Mouse (Mus musculus) heart, embryonic 14.5 days (tissue): ENCODE data around the gene Fam229a. TPM values are rescaled to one million over a fixed set of nuclear protein-coding genes. Genes with fewer than 3 reads are reported as not detected.

ENCODE experiments used
- ATAC-seq: fragments of 200-750 bp; cut with Nextera tagmentation; 2 replicates; pipeline ENCODE4 v1.8.0; 2017; ENCODE audit warnings: low read depth, moderate TSS enrichment; ENCODE audit not compliant: insufficient number of reproducible peaks, insufficient read depth, low FRiP score
- H3K27ac ChIP-seq, 2 experiments: fragments of 200-500 bp in 1 of 2; fragments of 300-500 bp in 1 of 2; sonication (generic) in 1 of 2; replicated peaks in 1 of 2; 2 replicates each; pipeline ENCODE4 v1.5.1; 2012 to 2014; ENCODE audit warnings: low read depth in 2 of 2, low read length in 2 of 2, control low read depth in 1 of 2, mild to moderate bottlenecking in 1 of 2, mixed read lengths in 1 of 2; ENCODE audit not compliant: control insufficient read depth in 1 of 2, insufficient read depth in 1 of 2
- H3K27me3 ChIP-seq: fragments of 300-500 bp; sonication (generic); 2 replicates; pipeline ENCODE4 v1.6.1; 2014; ENCODE audit warnings: mild to moderate bottlenecking, low read length, control low read depth; ENCODE audit not compliant: control insufficient read depth, insufficient read depth
- H3K36me3 ChIP-seq: fragments of 300-500 bp; sonication (generic); 2 replicates; pipeline ENCODE4 v1.6.1; 2014; ENCODE audit warnings: mild to moderate bottlenecking, control low read depth, low read length, mixed read lengths; ENCODE audit not compliant: control insufficient read depth, insufficient read depth
- H3K4me1 ChIP-seq, 2 experiments: fragments of 200-500 bp in 1 of 2; fragments of 300-500 bp in 1 of 2; sonication (generic) in 1 of 2; 2 replicates each; pipeline ENCODE4 v1.6.1; 2012 to 2014; ENCODE audit warnings: low read length in 2 of 2, control low read depth in 1 of 2, mixed read lengths in 1 of 2; ENCODE audit not compliant: control insufficient read depth in 2 of 2, insufficient read depth in 2 of 2
- H3K4me2 ChIP-seq: fragments of 300-500 bp; sonication (generic); 2 replicates; pipeline ENCODE4 v1.6.1; 2014; ENCODE audit warnings: mild to moderate bottlenecking, low read length
- H3K4me3 ChIP-seq, 2 experiments: fragments of 200-500 bp in 1 of 2; fragments of 300-500 bp in 1 of 2; sonication (generic) in 1 of 2; 2 replicates each; pipeline ENCODE4 v1.5.1; 2012 to 2014; ENCODE audit warnings: low read length in 2 of 2, mild to moderate bottlenecking in 2 of 2, control low read depth in 1 of 2, low read depth in 1 of 2, moderate library complexity in 1 of 2; ENCODE audit not compliant: control insufficient read depth in 1 of 2, insufficient read depth in 1 of 2
- H3K9ac ChIP-seq: fragments of 300-500 bp; sonication (generic); 2 replicates; pipeline ENCODE4 v1.6.1; 2014; ENCODE audit warnings: mild to moderate bottlenecking, low read length
- H3K9me3 ChIP-seq: fragments of 300-500 bp; sonication (generic); 2 replicates; pipeline ENCODE4 v1.6.1; 2016; ENCODE audit warnings: low read length, control low read depth; ENCODE audit not compliant: control insufficient read depth
- WGBS: fragments of 180-500 bp; shearing (Covaris S2); extraction: QIAGEN DNeasy Blood & Tissue Kit; methylation state at CpG from one replicate; pipeline ENCODE4 v1.1.7; 2014; 5-methylcytosine and 5-hydroxymethylcytosine counted together
- polyA plus RNA-seq: library from polyadenylated mRNA; unstranded; fragments of >200 nt; fragmentation: Nextera tagmentation; extraction: Ambion mirVana; gene quantifications from 2 replicates; pipeline ENCODE4 v1.2.1, GENCODE M21; 2014

Fam229a gene
- polyA plus RNA-seq, 1 experiment from 2014 or later, result not detected

GRCm38 (mm10) chr4:129498941-129499340 lies 8.0 kb downstream of the Fam229a start:
- no peaks in the 10 kb centered on the region for H3K27me3 ChIP-seq
- ATAC-seq, result no peak
- no peak overlapping the region for H3K4me2 ChIP-seq
- 16% methylated on average over 3 of the region's 3 CpGs for WGBS
- H3K4me1 ChIP-seq, result peaks cover 38% of the 10 kb centered on the region in 2 experiments
- H3K36me3 ChIP-seq, result no peaks in the 10 kb centered on the region
- H3K27ac ChIP-seq, result peak overlapping the region; percentile 69 to 95
- no peak overlapping the region for H3K4me3 ChIP-seq
- no peaks in the 10 kb centered on the region for H3K9me3 ChIP-seq
- no peak overlapping the region for H3K9ac ChIP-seq

DNA sequence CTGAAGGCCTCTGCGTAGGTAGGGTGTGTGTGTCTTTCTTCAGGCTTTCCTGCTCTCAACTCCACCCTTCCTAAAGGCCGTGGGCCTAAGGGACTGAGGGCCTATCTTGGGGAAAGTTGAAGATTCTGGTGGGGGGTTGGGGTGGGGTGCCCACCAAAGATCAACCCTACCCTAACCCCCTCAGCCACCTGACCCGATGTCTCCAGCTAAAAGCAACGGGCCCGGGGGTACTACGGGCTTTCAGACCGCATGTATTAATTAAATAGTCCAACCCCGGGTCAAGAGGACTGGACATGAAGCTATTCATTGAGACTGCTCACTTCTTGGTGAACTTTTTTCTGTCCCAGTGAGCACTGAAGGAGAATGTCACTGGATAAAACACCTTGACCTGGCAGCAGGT lies 9.0 kb downstream of the Fam229a start:
- Histone ChIP-seq H3K4me2 (peak overlapping the region; percentile 63), H3K4me3 (peak overlapping the region; percentile 55 to 58; a peak in 3 of 4 replicates), H3K4me1 (peaks cover 43 to 44% of the 10 kb centered on the region in 2 experiments), H3K27ac (peak overlapping the region; percentile 87 to 95), H3K27me3 (no peaks in the 10 kb centered on the region), H3K9ac (peak overlapping the region; percentile 84), H3K9me3 (no peaks in the 10 kb centered on the region), H3K36me3 (no peaks in the 10 kb centered on the region)
- WGBS, result 84% methylated on average over 8 of the region's 8 CpGs
- no peak for ATAC-seq

DNA sequence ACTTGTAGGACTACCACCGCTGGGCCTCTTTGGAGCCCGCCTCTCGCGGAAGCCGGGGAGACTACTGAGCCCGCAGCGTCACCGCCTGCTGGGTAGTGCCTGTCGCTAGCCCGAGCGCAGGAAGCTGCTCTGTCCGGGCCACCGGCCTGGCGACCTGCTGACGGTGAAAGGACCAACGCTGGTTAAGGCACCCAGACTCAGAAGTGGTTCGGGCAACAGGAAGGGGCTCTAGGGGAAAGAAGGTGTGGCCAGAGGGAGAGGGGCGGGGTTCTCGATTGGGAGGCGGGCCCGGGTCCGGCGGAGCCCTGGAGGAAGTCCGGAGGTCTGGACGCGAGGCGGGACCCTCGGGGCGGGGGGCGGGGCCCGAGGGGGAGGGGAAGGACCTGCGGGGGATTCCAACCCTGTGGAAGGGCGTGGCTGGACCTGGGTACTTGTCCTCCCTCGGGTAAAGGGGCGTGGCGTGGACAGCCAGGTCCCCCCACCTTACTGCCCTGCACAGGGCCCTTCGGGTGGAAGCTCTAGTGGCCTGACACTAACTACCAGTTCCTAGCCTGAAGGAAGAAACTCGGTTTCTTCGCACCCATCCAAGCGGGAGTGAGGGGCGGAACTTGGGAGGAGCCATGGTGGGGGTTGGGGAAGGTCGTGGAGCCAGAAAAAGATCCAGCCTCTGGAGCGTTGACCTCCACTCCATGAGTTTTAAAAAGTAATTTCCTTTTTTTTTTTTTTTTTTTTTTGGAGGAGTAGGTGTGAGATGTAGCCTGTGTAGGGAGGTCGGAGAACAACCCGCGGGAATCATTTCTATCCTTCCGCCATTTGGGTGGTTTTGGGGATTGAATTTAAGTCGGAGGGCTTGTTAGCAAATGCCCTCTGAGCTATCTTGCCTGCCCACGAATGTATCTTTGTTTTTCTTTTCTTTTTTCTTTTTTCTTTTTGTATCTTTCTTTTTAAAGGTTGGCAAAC lies 9.9 kb downstream of the Fam229a start:
- peaks cover 41 to 44% of the 10 kb centered on the region in 2 experiments for H3K4me1 ChIP-seq
- 2% methylated on average over 48 of the region's 49 CpGs for WGBS

GRCm38 (mm10) chr4:129502327-129502888 lies 11.4 kb downstream of the Fam229a start:
- no peaks in the 10 kb centered on the region for H3K27me3 ChIP-seq
- peaks cover 37 to 44% of the 10 kb centered on the region in 2 experiments for H3K4me1 ChIP-seq
- H3K4me3 ChIP-seq, result no peak overlapping the region
- no peaks in the 10 kb centered on the region for H3K36me3 ChIP-seq
- peak overlapping the region in 1 of 2 experiments; percentile 28; a peak in 1 of 4 replicates for H3K27ac ChIP-seq
- 37% methylated on average over 9 of the region's 9 CpGs for WGBS
- H3K9me3 ChIP-seq, result no peaks in the 10 kb centered on the region
- no peak overlapping the region for H3K4me2 ChIP-seq
- peak overlapping the region; percentile 8; the same call in 1 of the 2 replicates for H3K9ac ChIP-seq
- no peak for ATAC-seq

More for the DNA sequence above, 9.9 kb downstream of the Fam229a start:
- H3K36me3 ChIP-seq, result no peaks in the 10 kb centered on the region
- peak overlapping the region; percentile 63 for H3K4me2 ChIP-seq
- peak overlapping the region; percentile 87 to 95 for H3K27ac ChIP-seq
- peak; percentile 84 for ATAC-seq
- H3K9me3 ChIP-seq, result no peaks in the 10 kb centered on the region
- H3K27me3 ChIP-seq, result no peaks in the 10 kb centered on the region
- peak overlapping the region; percentile 84 for H3K9ac ChIP-seq
- peak overlapping the region; percentile 58 to 77 for H3K4me3 ChIP-seq

DNA sequence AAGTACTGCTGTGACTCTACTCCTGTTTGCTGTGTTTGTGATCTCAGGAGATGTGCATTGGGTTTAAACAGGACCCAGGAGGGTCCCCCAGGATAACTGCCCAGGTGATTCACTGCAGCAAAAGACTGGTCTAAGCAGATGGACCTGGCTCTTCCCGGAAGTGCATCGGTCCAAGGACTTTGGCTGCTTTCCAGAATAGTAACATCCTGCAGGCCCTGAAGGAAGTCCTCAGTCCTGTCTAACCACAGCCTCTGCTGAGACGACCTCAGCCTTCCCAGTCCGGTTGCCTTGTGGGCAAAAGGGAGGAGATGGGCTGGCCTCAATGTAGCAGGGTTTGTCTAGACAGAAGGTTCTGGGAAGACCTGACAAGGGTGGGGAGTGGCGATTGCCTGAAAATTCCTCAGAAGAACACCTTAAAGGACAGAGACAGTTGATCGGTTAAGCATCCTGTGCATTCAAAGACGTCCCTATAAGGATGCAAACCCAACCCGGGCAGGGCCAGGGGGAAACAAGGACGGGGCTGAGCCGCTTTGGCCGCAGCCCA lies 12.0 kb downstream of the Fam229a start:
- peaks cover 39 to 48% of the 10 kb centered on the region in 2 experiments for H3K4me1 ChIP-seq
- no peak overlapping the region for H3K4me2 ChIP-seq
- H3K9me3 ChIP-seq, result no peaks in the 10 kb centered on the region
- WGBS, result 54% methylated on average over 11 of the region's 11 CpGs
- ATAC-seq, result no peak
- no peaks in the 10 kb centered on the region for H3K36me3 ChIP-seq
- H3K9ac ChIP-seq, result 0 out of 2 replicates have a peak overlapping the region, but pooled peaks have one; percentile 8
- no peaks in the 10 kb centered on the region for H3K27me3 ChIP-seq
- H3K4me3 ChIP-seq, result no peak overlapping the region
- 0 out of 4 replicates have a peak overlapping the region, but pooled peaks of 1 of the 2 experiments have one; percentile 28 for H3K27ac ChIP-seq

DNA sequence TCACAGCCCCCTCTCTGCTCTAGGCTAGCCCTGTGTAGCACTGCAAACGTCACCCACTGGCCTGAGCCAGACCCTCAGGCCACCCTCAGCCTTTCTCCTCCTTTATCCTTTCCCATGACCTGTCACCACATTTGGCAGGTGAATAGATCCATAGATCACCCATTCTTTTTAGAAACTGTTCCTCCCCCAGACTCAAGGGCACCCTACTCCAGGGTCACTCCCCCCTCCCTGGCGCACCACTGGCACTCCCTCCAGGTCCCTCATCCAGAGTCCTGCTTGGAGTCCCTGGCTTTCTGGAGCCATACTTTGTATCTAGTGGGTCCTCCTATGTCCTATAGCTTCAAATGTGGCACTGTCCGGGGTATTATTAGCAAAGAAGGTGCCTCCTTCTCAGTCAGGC lies 14.5 kb downstream of the Fam229a start:
- Histone ChIP-seq H3K27me3 (no peaks in the 10 kb centered on the region), H3K4me3 (no peak overlapping the region), H3K9ac (no peak overlapping the region), H3K27ac (no peak overlapping the region), H3K36me3 (no peaks in the 10 kb centered on the region), H3K9me3 (no peaks in the 10 kb centered on the region), H3K4me1 (peaks cover 39 to 51% of the 10 kb centered on the region in 2 experiments), H3K4me2 (no peak overlapping the region)
- WGBS, result 90% methylated on average over 3 of the region's 3 CpGs
- ATAC-seq, result no peak

GRCm38 (mm10) chr4:129507434-129508236 lies 16.6 kb downstream of the Fam229a start:
- 50% methylated on average over 9 of the region's 10 CpGs for WGBS
- Histone ChIP-seq H3K4me2 (no peak overlapping the region; the same call in 1 of the 2 replicates), H3K9me3 (no peaks in the 10 kb centered on the region), H3K27me3 (no peaks in the 10 kb centered on the region), H3K4me1 (peaks cover 37 to 38% of the 10 kb centered on the region in 2 experiments), H3K4me3 (no peak overlapping the region), H3K36me3 (no peaks in the 10 kb centered on the region), H3K9ac (0 out of 2 replicates have a peak overlapping the region, but pooled peaks have one; percentile 9), H3K27ac (peak overlapping the region in 1 of 2 experiments; percentile 50; a peak in 1 of 4 replicates)
- no peak for ATAC-seq
